Mouse (Mus musculus) liver, embryonic 11.5 days (tissue): Measurements from ENCODE around the gene Cyp26a1. TPM values are rescaled to one million over a fixed set of nuclear protein-coding genes. Genes with fewer than 3 reads are reported as not detected.
A peak's percentile ranks its signal among the peaks of the same experiment; 100 is the strongest.

ENCODE experiments used
- ATAC-seq: fragments of 200-750 bp; cut with Nextera tagmentation; replicated peaks from 2 replicates; pipeline ENCODE4 v1.8.0; 2017; ENCODE audit warnings: moderate number of reproducible peaks, mild to moderate bottlenecking, moderate TSS enrichment, moderate library complexity; ENCODE audit not compliant: low FRiP score
- DNase-seq: peaks from one replicate; pipeline ENCODE4 v3.0.0-alpha.2; 2017; ENCODE audit warnings: low spot score
- H3K27ac ChIP-seq: fragments of 300-500 bp; sonication (generic); 2 replicates; pipeline ENCODE4 v1.5.1; 2014; ENCODE audit warnings: mild to moderate bottlenecking, low read depth, low read length, control low read depth
- H3K27me3 ChIP-seq: fragments of 300-500 bp; sonication (generic); replicated peaks from 2 replicates; pipeline ENCODE4 v1.6.1; 2014; ENCODE audit warnings: low read length, mixed read lengths; ENCODE audit not compliant: control insufficient read depth, insufficient read depth
- H3K36me3 ChIP-seq: fragments of 300-500 bp; sonication (generic); 2 replicates; pipeline ENCODE4 v1.6.1; 2014; ENCODE audit warnings: mild to moderate bottlenecking, low read length, moderate library complexity, mixed read lengths; ENCODE audit not compliant: control insufficient read depth, insufficient read depth
- H3K4me1 ChIP-seq: fragments of 300-500 bp; sonication (generic); replicated peaks from 2 replicates; pipeline ENCODE4 v1.6.1; 2014; ENCODE audit warnings: low read length, mixed read lengths; ENCODE audit not compliant: control insufficient read depth, insufficient read depth
- H3K4me2 ChIP-seq: fragments of 300-500 bp; sonication (generic); 2 replicates; pipeline ENCODE4 v1.6.1; 2014; ENCODE audit warnings: mild to moderate bottlenecking, control low read depth, moderate library complexity
- H3K4me3 ChIP-seq: fragments of 300-500 bp; sonication (generic); 2 replicates; pipeline ENCODE4 v1.5.1; 2014; ENCODE audit warnings: low read depth, low read length, control low read depth
- H3K9ac ChIP-seq: fragments of 300-500 bp; sonication (generic); 2 replicates; pipeline ENCODE4 v1.6.1; 2014; ENCODE audit warnings: low read depth, low read length, control low read depth
- H3K9me3 ChIP-seq: fragments of 300-500 bp; sonication (generic); 2 replicates; pipeline ENCODE4 v1.6.1; 2016; ENCODE audit warnings: low read length, inconsistent platforms, mixed read lengths; ENCODE audit not compliant: control insufficient read depth
- WGBS: fragments of 180-500 bp; shearing (Covaris S2); extraction: QIAGEN DNeasy Blood & Tissue Kit; methylation state at CpG from one replicate; pipeline ENCODE4 v1.1.7; 2014; 5-methylcytosine and 5-hydroxymethylcytosine counted together
- polyA plus RNA-seq: library from polyadenylated mRNA; unstranded; fragments of >200 nt; fragmentation: Nextera tagmentation; extraction: Ambion mirVana; gene quantifications from 2 replicates; pipeline ENCODE4 v1.2.1, GENCODE M21; 2014

The Cyp26a1 gene
- polyA plus RNA-seq, 1 experiment from 2014 or later: 0.63 TPM

- DNase-seq (peak; percentile 45), ATAC-seq (no peak)
- H3K9me3 ChIP-seq: no peaks in the 10 kb centered on the region
Measured at GRCm38 (mm10) chr19:37695762-37696602, 1.6 kb upstream of the Cyp26a1 start.

GRCm38 (mm10) chr19:37696603-37697334 lies 829 bp upstream of the Cyp26a1 start:
- Histone ChIP-seq H3K9ac (no peak overlapping the region), H3K4me3 (peak overlapping the region; percentile 42), H3K9me3 (no peaks in the 10 kb centered on the region), H3K36me3 (no peaks in the 10 kb centered on the region), H3K4me1 (peaks cover 23% of the 10 kb centered on the region), H3K4me2 (peak overlapping the region; percentile 60), H3K27me3 (peaks cover 97% of the 10 kb centered on the region), H3K27ac (no peak overlapping the region)
- 5% methylated on average over 22 of the region's 22 CpGs for WGBS
- ATAC-seq: no peak
- DNase-seq: no peak

More at GRCm38 (mm10) chr19:37695762-37696602, 1.6 kb upstream of the Cyp26a1 start:
- peak overlapping the region; percentile 33 for H3K4me3 ChIP-seq
- H3K36me3 ChIP-seq: no peaks in the 10 kb centered on the region
- H3K27ac ChIP-seq: no peak overlapping the region
- 4% methylated on average over 42 of the region's 42 CpGs for WGBS
- peak overlapping the region; percentile 60 for H3K4me2 ChIP-seq
- H3K4me1 ChIP-seq: peaks cover 23% of the 10 kb centered on the region
- peaks cover 100% of the 10 kb centered on the region for H3K27me3 ChIP-seq
- H3K9ac ChIP-seq: no peak overlapping the region

- H3K9ac ChIP-seq: no peak overlapping the region
- under 1% methylated on average over 18 of the region's 18 CpGs for WGBS
- no peak for DNase-seq
- H3K4me2 ChIP-seq: peak overlapping the region; percentile 60
- no peak overlapping the region for H3K27ac ChIP-seq
- no peak for ATAC-seq
- no peaks in the 10 kb centered on the region for H3K9me3 ChIP-seq
- H3K4me1 ChIP-seq: peaks cover 23% of the 10 kb centered on the region
- peaks cover 97% of the 10 kb centered on the region for H3K27me3 ChIP-seq
- H3K4me3 ChIP-seq: peak overlapping the region; percentile 42
- no peaks in the 10 kb centered on the region for H3K36me3 ChIP-seq
Measured at GRCm38 (mm10) chr19:37697335-37697636, 312 bp upstream of the Cyp26a1 start.

- ATAC-seq (no peak), DNase-seq (peak; percentile 46)
- peak overlapping the region; percentile 42 for H3K4me3 ChIP-seq
Measured at GRCm38 (mm10) chr19:37698273-37699160, 919 bp downstream of the Cyp26a1 start.

DNA sequence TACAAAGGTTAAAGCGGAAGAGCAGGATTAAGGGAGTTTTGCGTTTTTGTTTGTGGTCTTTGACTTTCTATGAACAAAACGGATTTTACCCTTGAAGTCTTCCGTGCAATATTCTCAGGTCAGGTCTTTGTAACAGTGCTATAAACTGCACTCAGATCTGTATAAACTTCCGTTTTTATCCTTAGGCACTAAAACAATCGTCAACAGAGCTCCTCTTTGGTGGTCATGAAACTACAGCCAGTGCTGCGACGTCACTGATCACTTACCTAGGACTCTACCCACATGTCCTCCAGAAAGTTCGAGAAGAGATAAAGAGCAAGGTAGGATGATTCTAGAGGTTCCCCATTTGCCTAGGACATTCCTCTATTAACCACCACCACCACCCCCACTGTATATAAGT lies 2.1 kb downstream of the Cyp26a1 start:
- H3K36me3 ChIP-seq: no peaks in the 10 kb centered on the region
- ATAC-seq: no peak
- H3K4me3 ChIP-seq: no peak overlapping the region
- DNase-seq: no peak
- H3K9me3 ChIP-seq: no peaks in the 10 kb centered on the region
- H3K27me3 ChIP-seq: peaks cover 83% of the 10 kb centered on the region
- no peak overlapping the region for H3K27ac ChIP-seq
- peaks cover 20% of the 10 kb centered on the region for H3K4me1 ChIP-seq
- no peak overlapping the region for H3K4me2 ChIP-seq
- WGBS: 18% methylated on average over 9 of the region's 9 CpGs
- no peak overlapping the region for H3K9ac ChIP-seq

More at GRCm38 (mm10) chr19:37698273-37699160, 919 bp downstream of the Cyp26a1 start:
- H3K9me3 ChIP-seq: no peaks in the 10 kb centered on the region
- no peaks in the 10 kb centered on the region for H3K36me3 ChIP-seq
- no peak overlapping the region for H3K9ac ChIP-seq
- H3K27ac ChIP-seq: no peak overlapping the region
- 1% methylated on average over 63 of the region's 63 CpGs for WGBS
- peak overlapping the region; percentile 60 for H3K4me2 ChIP-seq
- H3K27me3 ChIP-seq: peaks cover 95% of the 10 kb centered on the region
- H3K4me1 ChIP-seq: peaks cover 20% of the 10 kb centered on the region

DNA sequence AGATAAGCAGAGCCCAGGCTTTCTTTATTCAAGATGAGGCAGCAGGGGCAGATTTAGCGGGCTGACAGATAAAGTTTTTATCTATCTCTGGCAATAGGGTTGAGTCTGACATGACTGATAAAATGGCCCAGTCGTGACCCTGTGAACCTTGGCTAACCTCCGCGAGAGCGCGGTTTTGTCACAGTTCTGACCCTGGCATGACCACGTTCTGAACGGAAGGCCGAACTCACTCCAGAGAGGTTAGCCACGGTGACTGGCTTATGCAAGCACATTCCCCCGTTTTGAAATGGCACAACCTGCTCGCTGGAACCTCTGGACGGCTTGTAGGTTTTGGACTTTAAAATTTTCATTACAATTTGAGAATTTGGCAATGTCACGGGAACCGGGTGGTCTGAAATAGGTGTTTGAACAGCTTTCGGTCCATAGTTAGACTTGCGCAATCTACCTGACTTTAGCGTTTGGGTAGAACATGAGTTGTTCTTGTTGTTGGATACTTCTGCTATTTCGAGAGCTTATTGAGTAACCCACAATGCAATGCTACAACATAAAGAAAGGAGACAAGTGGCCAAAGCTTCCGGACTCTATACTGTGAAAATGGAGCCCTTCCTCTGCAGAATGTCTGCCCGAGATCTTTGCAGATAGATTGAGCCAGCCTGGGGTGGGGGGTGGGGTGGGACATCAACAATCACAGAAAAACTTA lies 4.9 kb downstream of the Cyp26a1 start:
- no peak overlapping the region for H3K27ac ChIP-seq
- 0 out of 2 replicates have a peak overlapping the region, but pooled peaks have one; percentile 2 for H3K4me2 ChIP-seq
- DNase-seq: no peak
- H3K4me1 ChIP-seq: peaks cover 9% of the 10 kb centered on the region
- H3K9ac ChIP-seq: no peak overlapping the region
- 31% methylated on average over 21 of the region's 21 CpGs for WGBS
- H3K4me3 ChIP-seq: no peak overlapping the region
- no peaks in the 10 kb centered on the region for H3K36me3 ChIP-seq
- peaks cover 63% of the 10 kb centered on the region for H3K27me3 ChIP-seq
- no peaks in the 10 kb centered on the region for H3K9me3 ChIP-seq
- no peak for ATAC-seq

GRCm38 (mm10) chr19:37703902-37704509 lies 6.4 kb downstream of the Cyp26a1 start:
- no peaks in the 10 kb centered on the region for H3K9me3 ChIP-seq
- H3K4me3 ChIP-seq: no peak overlapping the region
- no peak overlapping the region for H3K27ac ChIP-seq
- H3K9ac ChIP-seq: no peak overlapping the region
- 5% methylated on average over 3 of the region's 3 CpGs for WGBS
- no peak overlapping the region for H3K4me2 ChIP-seq
- DNase-seq (peak; percentile 73), ATAC-seq (no peak)
- no peaks in the 10 kb centered on the region for H3K36me3 ChIP-seq
- H3K27me3 ChIP-seq: peaks cover 48% of the 10 kb centered on the region
- H3K4me1 ChIP-seq: no peaks in the 10 kb centered on the region
